Mouse (Mus musculus): ENCODE data around the gene Mastl. TPM values are rescaled to one million over a fixed set of nuclear protein-coding genes. Genes with fewer than 3 reads are reported as not detected.

Gene Mastl
- total and polyA plus RNA-seq, 2 experiments, result 0.09 to 0.28 TPM

- Histone ChIP-seq H3K27me3 (ENCODE audit: control insufficient read depth, insufficient read depth, low read length) (no peaks in the 10 kb centered on the region), H3K4me3 (ENCODE audit: insufficient read depth, low read depth, low read length) (no peak overlapping the region), H3K9ac (ENCODE audit: low read depth, low read length) (no peak overlapping the region), H3K4me1 (ENCODE audit: control insufficient read depth, insufficient read depth, low read length) (peaks cover 12% of the 10 kb centered on the region), H3K27ac (replicated peaks; ENCODE audit: insufficient read depth, low read depth, low read length) (no peak overlapping the region), H3K36me3 (ENCODE audit: control insufficient read depth, insufficient read depth, low read length) (peaks cover 71% of the 10 kb centered on the region), H3K79me2 (ENCODE audit: control insufficient read depth, insufficient read depth, low read length) (peaks cover 12% of the 10 kb centered on the region; the same call in 1 of the 2 replicates)
- no peak for TF ChIP-seq CTCF (IDR thresholded peaks at IDR 0.05; ENCODE audit: low read depth, low read length)
- no peak for TF ChIP-seq POLR2A (IDR thresholded peaks at IDR 0.05; ENCODE audit: extremely low read depth, insufficient read depth, low read length)
- no peak for DNase-seq (ENCODE audit: extremely low read depth, low read depth, low spot score)
- whole genome bisulfite sequencing, result 94% methylated on average over 8 of the region's 8 CpGs
Measured at GRCm38 (mm10) chr2:23084540-23084939, 71.3 kb downstream of the Mastl start.

GRCm38 (mm10) chr2:23078588-23078987 lies 77.2 kb downstream of the Mastl start:
- Histone ChIP-seq H3K36me3 (ENCODE audit: control insufficient read depth, insufficient read depth, low read length) (peaks cover 56% of the 10 kb centered on the region), H3K79me2 (ENCODE audit: control insufficient read depth, insufficient read depth, low read length) (peaks cover 16% of the 10 kb centered on the region; the same call in 1 of the 2 replicates), H3K27me3 (ENCODE audit: control insufficient read depth, insufficient read depth, low read length) (no peaks in the 10 kb centered on the region), H3K4me3 (ENCODE audit: insufficient read depth, low read depth, low read length) (no peak overlapping the region), H3K9ac (ENCODE audit: low read depth, low read length) (no peak overlapping the region; the same call in 1 of the 2 replicates), H3K4me1 (ENCODE audit: control insufficient read depth, insufficient read depth, low read length) (peaks cover 34% of the 10 kb centered on the region), H3K27ac (replicated peaks; ENCODE audit: insufficient read depth, low read depth, low read length) (peak overlapping the region; percentile 94)
- WGBS, result 18% methylated on average over 2 of the region's 2 CpGs
- peak; percentile 97 for DNase-seq (ENCODE audit: extremely low read depth, low read depth, low spot score)
- TF ChIP-seq POLR2A (IDR thresholded peaks at IDR 0.05; ENCODE audit: extremely low read depth, insufficient read depth, low read length) (no peak), CTCF (IDR thresholded peaks at IDR 0.05; ENCODE audit: low read depth, low read length) (no peak)

- H3K27ac ChIP-seq (replicated peaks; ENCODE audit: insufficient read depth, low read depth, low read length), result peak overlapping the region; percentile 91
- peaks cover 36% of the 10 kb centered on the region for H3K4me1 ChIP-seq (ENCODE audit: control insufficient read depth, insufficient read depth, low read length)
- H3K36me3 ChIP-seq (ENCODE audit: control insufficient read depth, insufficient read depth, low read length), result peaks cover 48% of the 10 kb centered on the region
- peaks cover 11% of the 10 kb centered on the region; the same call in 1 of the 2 replicates for H3K79me2 ChIP-seq (ENCODE audit: control insufficient read depth, insufficient read depth, low read length)
- H3K9ac ChIP-seq (ENCODE audit: low read depth, low read length), result no peak overlapping the region
- no peaks in the 10 kb centered on the region for H3K27me3 ChIP-seq (ENCODE audit: control insufficient read depth, insufficient read depth, low read length)
- peak; percentile 68 for DNase-seq (ENCODE audit: extremely low read depth, low read depth, low spot score)
- WGBS, result 60% methylated on average over 5 of the region's 5 CpGs
- TF ChIP-seq CTCF (IDR thresholded peaks at IDR 0.05; ENCODE audit: low read depth, low read length) (no peak), POLR2A (IDR thresholded peaks at IDR 0.05; ENCODE audit: extremely low read depth, insufficient read depth, low read length) (no peak)
- H3K4me3 ChIP-seq (ENCODE audit: insufficient read depth, low read depth, low read length), result no peak overlapping the region
Measured at GRCm38 (mm10) chr2:23077693-23078092, 78.1 kb downstream of the Mastl start.

- no peak overlapping the region for H3K4me3 ChIP-seq (ENCODE audit: insufficient read depth, low read depth, low read length)
- DNase-seq (ENCODE audit: extremely low read depth, low read depth, low spot score), result no peak
- no peak overlapping the region for H3K9ac ChIP-seq (ENCODE audit: low read depth, low read length)
- peak overlapping the region; percentile 82 for H3K27ac ChIP-seq (replicated peaks; ENCODE audit: insufficient read depth, low read depth, low read length)
- H3K79me2 ChIP-seq (ENCODE audit: control insufficient read depth, insufficient read depth, low read length), result peaks cover 13% of the 10 kb centered on the region; the same call in 1 of the 2 replicates
- TF ChIP-seq POLR2A (IDR thresholded peaks at IDR 0.05; ENCODE audit: extremely low read depth, insufficient read depth, low read length) (no peak), CTCF (IDR thresholded peaks at IDR 0.05; ENCODE audit: low read depth, low read length) (no peak)
- peaks cover 35% of the 10 kb centered on the region for H3K4me1 ChIP-seq (ENCODE audit: control insufficient read depth, insufficient read depth, low read length)
- H3K27me3 ChIP-seq (ENCODE audit: control insufficient read depth, insufficient read depth, low read length), result no peaks in the 10 kb centered on the region
- peaks cover 44% of the 10 kb centered on the region for H3K36me3 ChIP-seq (ENCODE audit: control insufficient read depth, insufficient read depth, low read length)
Measured at GRCm38 (mm10) chr2:23076783-23077182, 79.0 kb downstream of the Mastl start.

- peaks cover 29% of the 10 kb centered on the region for H3K4me1 ChIP-seq (ENCODE audit: control insufficient read depth, insufficient read depth, low read length)
- no peak overlapping the region for H3K27ac ChIP-seq (replicated peaks; ENCODE audit: insufficient read depth, low read depth, low read length)
- H3K36me3 ChIP-seq (ENCODE audit: control insufficient read depth, insufficient read depth, low read length), result peaks cover 40% of the 10 kb centered on the region
- peak; percentile 98 for DNase-seq (ENCODE audit: extremely low read depth, low read depth, low spot score)
- H3K79me2 ChIP-seq (ENCODE audit: control insufficient read depth, insufficient read depth, low read length), result peaks cover 13% of the 10 kb centered on the region; the same call in 1 of the 2 replicates
- H3K4me3 ChIP-seq (ENCODE audit: insufficient read depth, low read depth, low read length), result no peak overlapping the region
- TF ChIP-seq CTCF (IDR thresholded peaks at IDR 0.05; ENCODE audit: low read depth, low read length) (no peak), POLR2A (IDR thresholded peaks at IDR 0.05; ENCODE audit: extremely low read depth, insufficient read depth, low read length) (no peak)
- H3K27me3 ChIP-seq (ENCODE audit: control insufficient read depth, insufficient read depth, low read length), result no peaks in the 10 kb centered on the region
- no peak overlapping the region for H3K9ac ChIP-seq (ENCODE audit: low read depth, low read length)
Measured at GRCm38 (mm10) chr2:23075846-23076245, 80.0 kb downstream of the Mastl start.

- H3K9ac ChIP-seq (ENCODE audit: low read depth, low read length), result peak overlapping the region; percentile 41; the same call in 1 of the 2 replicates
- peaks cover 12% of the 10 kb centered on the region; the same call in 1 of the 2 replicates for H3K79me2 ChIP-seq (ENCODE audit: control insufficient read depth, insufficient read depth, low read length)
- peak; percentile 63 for DNase-seq (ENCODE audit: extremely low read depth, low read depth, low spot score)
- H3K27ac ChIP-seq (replicated peaks; ENCODE audit: insufficient read depth, low read depth, low read length), result peak overlapping the region; percentile 57; the same call in 1 of the 2 replicates
- H3K27me3 ChIP-seq (ENCODE audit: control insufficient read depth, insufficient read depth, low read length), result no peaks in the 10 kb centered on the region
- H3K36me3 ChIP-seq (ENCODE audit: control insufficient read depth, insufficient read depth, low read length), result peaks cover 11% of the 10 kb centered on the region
- WGBS, result 29% methylated on average over 1 of the region's 1 CpGs
- peak overlapping the region; percentile 16; the same call in 1 of the 2 replicates for H3K4me3 ChIP-seq (ENCODE audit: insufficient read depth, low read depth, low read length)
- TF ChIP-seq CTCF (IDR thresholded peaks at IDR 0.05; ENCODE audit: low read depth, low read length) (no peak), POLR2A (IDR thresholded peaks at IDR 0.05; ENCODE audit: extremely low read depth, insufficient read depth, low read length) (no peak)
- peaks cover 12% of the 10 kb centered on the region for H3K4me1 ChIP-seq (ENCODE audit: control insufficient read depth, insufficient read depth, low read length)
Measured at GRCm38 (mm10) chr2:23071406-23071805, 84.4 kb downstream of the Mastl start.

All from liver, adult 2 months (tissue).